In the genomic region with DNA sequence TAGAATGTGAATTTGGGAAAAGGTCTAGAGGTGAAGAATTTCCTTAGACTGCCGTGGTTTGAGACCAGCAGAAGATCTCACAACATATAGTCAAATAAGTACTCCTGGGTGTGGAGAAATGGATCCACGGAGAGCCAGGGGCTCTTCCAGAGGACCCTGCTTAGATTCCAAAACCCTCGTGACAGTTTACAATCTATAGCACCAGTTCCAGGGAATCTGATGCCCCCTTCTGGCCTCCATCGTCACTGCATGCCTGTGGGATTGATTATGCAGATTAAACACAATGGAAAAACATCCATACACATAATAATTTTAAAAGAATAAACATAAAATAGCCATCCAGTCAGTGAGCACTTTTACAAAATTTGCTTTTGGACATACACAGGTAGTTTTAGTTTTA, we compare ENCODE assay signal across 9 mouse cellular contexts. TPM values are rescaled to one million over a fixed set of nuclear protein-coding genes. Genes with fewer than 3 reads are reported as not detected.
DNase-seq lines count a peak whose midpoint lies in the region; ATAC-seq and TF ChIP-seq lines count a peak whose summit lies in the region.
"Had no signal": no experiment of that assay in that cellular context is flagged by ENCODE, and none has a peak within 500 bp of the region (broad histone marks: within the 10 kb centered on the region; RNA-seq: fewer than 3 reads in every experiment).

No protein-coding gene starts in this region.

- 38% methylated on average over 4 of the region's 4 CpGs for WGBS in midbrain, embryonic 11.5 days
- 31% methylated on average over 4 of the region's 4 CpGs for WGBS in midbrain, embryonic 16.5 days

- H3K4me2 ChIP-seq in midbrain, embryonic 11.5 days: no peak overlapping the region
- H3K4me2 ChIP-seq in midbrain, embryonic 16.5 days (ENCODE audit: low read length): no peak overlapping the region

- peak; percentile 87 for TF ChIP-seq CTCF in layer of hippocampus, adult 2 months (conservative IDR thresholded peaks at IDR 0.05)

- DNase-seq in frontal cortex, postnatal 10 days (ENCODE audit: low spot score in 2 of 2): no peak
- peak; percentile 94 for DNase-seq in midbrain, embryonic 11.5 days (ENCODE audit: low spot score, missing footprints)
- DNase-seq in embryo, embryonic 10 days (ENCODE audit: low spot score): peak; percentile 70
- peak; percentile 32 to 65 for DNase-seq in layer of hippocampus, adult 2 months (ENCODE audit: low spot score in 2 of 2)
- DNase-seq in retina, embryonic 14.5 days (ENCODE audit: low spot score): peak; percentile 75

- H3K9me3 ChIP-seq in midbrain, embryonic 11.5 days (ENCODE audit: control insufficient read depth, low read length): no peaks in the 10 kb centered on the region
- H3K9me3 ChIP-seq in midbrain, embryonic 16.5 days (replicated peaks; ENCODE audit: control insufficient read depth, low read length, poor library complexity, severe bottlenecking): no peaks in the 10 kb centered on the region

- H3K4me3 ChIP-seq in midbrain, embryonic 11.5 days (ENCODE audit: low read depth, low read length): no peak overlapping the region
- H3K4me3 ChIP-seq in midbrain, embryonic 16.5 days (ENCODE audit: low read depth, low read length): no peak overlapping the region
- no peak overlapping the region for H3K4me3 ChIP-seq in layer of hippocampus, adult 2 months

- no peaks in the 10 kb centered on the region for H3K27me3 ChIP-seq in midbrain, embryonic 11.5 days (ENCODE audit: control insufficient read depth, insufficient read depth, low read length)
- no peaks in the 10 kb centered on the region for H3K27me3 ChIP-seq in midbrain, embryonic 16.5 days (ENCODE audit: control insufficient read depth, insufficient read depth, low read depth, low read length)

- no peak overlapping the region for H3K27ac ChIP-seq in midbrain, embryonic 11.5 days (ENCODE audit: low read depth, low read length)
- no peak overlapping the region for H3K27ac ChIP-seq in midbrain, embryonic 16.5 days (ENCODE audit: low read length)
- H3K27ac ChIP-seq in layer of hippocampus, adult 2 months: no peak overlapping the region

- H3K4me1 ChIP-seq in midbrain, embryonic 11.5 days (ENCODE audit: control insufficient read depth, insufficient read depth, low read length): no peaks in the 10 kb centered on the region
- H3K4me1 ChIP-seq in midbrain, embryonic 16.5 days (ENCODE audit: control insufficient read depth, insufficient read depth, low read length): no peaks in the 10 kb centered on the region

- ATAC-seq in frontal cortex, adult (ENCODE audit: low TSS enrichment): peak; percentile 62; the same call in 1 of the 2 replicates
- ATAC-seq in midbrain, embryonic 11.5 days (ENCODE audit: low FRiP score): peak; percentile 70; the same call in 1 of the 2 replicates
- ATAC-seq in midbrain, embryonic 16.5 days: no peak
- ATAC-seq in monocyte, adult 5-6 weeks (replicated peaks; ENCODE audit: insufficient number of reproducible peaks, low FRiP score, low TSS enrichment, poor library complexity, severe bottlenecking): no peak

- H3K9ac ChIP-seq in midbrain, embryonic 11.5 days (ENCODE audit: low read length): no peak overlapping the region
- no peak overlapping the region for H3K9ac ChIP-seq in midbrain, embryonic 16.5 days (ENCODE audit: low read depth, low read length)

- peaks cover 4% of the 10 kb centered on the region for H3K36me3 ChIP-seq in midbrain, embryonic 11.5 days (ENCODE audit: control insufficient read depth, insufficient read depth, low read length)
- peaks cover 11% of the 10 kb centered on the region for H3K36me3 ChIP-seq in midbrain, embryonic 16.5 days (ENCODE audit: control insufficient read depth, insufficient read depth, low read length)

RNA-seq across cellular contexts. Expression of gene Mtnr1a, which starts 58.3 kb away (rescaled TPM):
- polyA plus RNA-seq in midbrain, embryonic 11.5 days (2014; fragmentation: Nextera tagmentation; extraction: Ambion mirVana): 0.14 and 0.63 TPM in 2 replicates
- 0.23 and 0.57 TPM in 2 replicates for polyA plus RNA-seq in midbrain, embryonic 16.5 days (2015; fragmentation: Nextera tagmentation; extraction: Ambion mirVana)
- not detected for total RNA-seq in layer of hippocampus, adult 2 months (2021)
- total RNA-seq in monocyte, adult 5-6 weeks (2017): not detected in 3 replicates
- polyA plus RNA-seq: C2C12 had no signal

Comparison
In these comparisons a context has a peak if more than half of its experiments do, and no peak if none do; other contexts are left out.
1. ATAC-seq: peak in frontal cortex, adult (single experiment) and midbrain, embryonic 11.5 days (single experiment); none in midbrain, embryonic 16.5 days (single experiment) and monocyte, adult 5-6 weeks (single experiment).
2. DNase-seq: peak in midbrain, embryonic 11.5 days (single experiment), embryo, embryonic 10 days (single experiment), layer of hippocampus, adult 2 months (2 of 2) and retina, embryonic 14.5 days (single experiment); none in frontal cortex, postnatal 10 days (0 of 2).